Mouse (Mus musculus) frontal cortex, adult 2 months (tissue): ENCODE measurements at regions not wholly inside any gene's neighbourhood (a gene's known extent, or its start where the extent isn't known, plus 50 kb on each side); places are given as distances from the start of the nearest gene placed in this dataset.

Experiments used
- DNase-seq, 2 experiments: peaks; one replicate each; pipeline ENCODE4 v3.0.0; 2022; ENCODE audit warnings: low spot score in 1 of 2; ENCODE audit errors: extremely low spot score in 1 of 2

GRCm38 (mm10) chr7:124455659-124456058, 473.0 kb downstream of the Hs3st4 start:
- DNase-seq, result no peak

- no peak for DNase-seq
These were observed 504.7 kb downstream of the Hs3st4 start for GRCm38 (mm10) chr7:124487326-124487725.

GRCm38 (mm10) chr7:124491109-124491793, 508.6 kb downstream of the Hs3st4 start:
- no peak for DNase-seq

DNA sequence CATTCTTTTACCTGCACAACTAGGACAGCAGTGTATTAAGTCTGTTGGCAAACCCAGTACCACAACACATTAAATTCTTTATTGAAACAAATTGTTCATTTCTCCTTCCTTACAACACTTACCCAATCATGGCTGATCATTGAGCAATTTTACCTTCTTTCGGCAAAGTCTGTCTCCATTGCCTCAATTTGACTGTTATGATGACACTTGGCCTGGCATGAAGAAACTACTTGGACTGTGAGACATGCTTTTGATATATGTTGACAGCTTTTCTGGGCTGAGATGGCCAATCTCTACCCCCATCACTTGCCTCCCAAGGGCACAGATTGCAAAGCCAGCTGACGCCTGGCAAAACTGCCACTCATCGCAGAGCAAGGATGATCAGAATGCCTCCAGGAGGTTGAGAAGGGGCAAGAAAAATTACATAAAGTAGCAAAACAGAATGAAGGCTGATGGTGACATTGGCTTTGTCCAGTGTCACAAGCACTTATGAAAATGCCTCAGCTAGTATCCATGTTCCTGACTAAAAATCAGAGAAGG, 509.3 kb downstream of the Hs3st4 start:
- no peak for DNase-seq

GRCm38 (mm10) chr7:124500636-124501035, 518.0 kb downstream of the Hs3st4 start:
- no peak for DNase-seq

GRCm38 (mm10) chr7:124502760-124503159, 520.1 kb downstream of the Hs3st4 start:
- DNase-seq, result no peak

DNA sequence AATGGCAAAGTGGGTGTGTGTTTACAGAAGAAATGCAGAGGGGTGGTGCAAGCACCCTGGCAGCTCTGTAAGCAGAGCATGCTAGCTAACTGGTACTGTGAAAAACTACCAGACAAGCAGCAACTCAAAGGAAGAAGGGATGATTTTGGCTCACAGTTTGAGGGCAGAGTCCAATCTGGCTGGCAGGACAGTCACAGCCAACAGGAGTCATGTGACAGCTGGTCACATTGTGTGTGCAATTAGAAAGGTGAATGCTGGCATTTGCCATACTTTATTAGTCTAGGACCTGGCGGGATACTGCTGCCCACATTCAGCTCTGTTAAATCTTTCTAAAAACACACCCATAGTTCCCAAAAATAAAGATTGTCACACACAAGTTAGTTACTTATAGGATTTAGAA, 566.4 kb downstream of the Hs3st4 start:
- DNase-seq, result no peak

DNA sequence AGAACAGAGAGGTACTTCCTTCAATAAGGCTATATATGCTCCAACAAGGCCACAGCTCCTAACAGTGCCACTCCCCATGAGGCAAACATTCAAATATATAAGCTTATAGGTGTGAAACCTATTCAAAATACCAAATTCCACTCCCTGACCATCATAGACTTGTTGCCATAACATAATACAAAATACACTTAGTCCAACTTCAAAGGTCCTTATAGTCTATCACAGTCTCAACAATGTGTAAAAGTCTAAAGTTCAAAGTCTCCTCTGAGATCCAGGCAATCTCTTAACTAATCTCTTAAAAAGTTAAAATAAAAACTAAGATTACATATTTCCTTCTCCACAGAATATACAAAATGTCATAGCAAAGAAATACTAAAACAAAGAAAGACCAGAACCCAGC, 574.5 kb downstream of the Hs3st4 start:
- no peak for DNase-seq

- DNase-seq, result no peak
These were observed 588.1 kb downstream of the Hs3st4 start for GRCm38 (mm10) chr7:124570804-124571203.

DNA sequence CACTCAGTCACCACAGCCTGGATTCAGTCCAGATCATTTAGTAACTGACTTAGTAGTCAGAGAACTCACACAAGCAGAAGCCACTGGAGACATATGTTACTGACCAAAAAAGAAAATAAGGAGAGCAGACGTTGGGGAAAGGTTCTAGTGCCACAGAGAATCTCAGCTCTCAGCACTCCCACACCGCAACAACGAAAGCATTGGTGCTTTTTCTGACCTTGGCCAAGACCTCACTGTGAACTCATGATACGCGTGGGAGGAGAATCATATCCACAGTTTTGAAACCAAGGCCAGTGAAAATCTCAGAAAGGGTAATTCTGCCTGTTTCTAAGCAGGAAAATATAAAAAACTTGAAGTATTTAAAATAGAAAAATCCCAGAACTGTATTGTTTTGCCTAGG, 591.0 kb downstream of the Hs3st4 start:
- no peak for DNase-seq

GRCm38 (mm10) chr7:124581342-124581741, 598.7 kb downstream of the Hs3st4 start:
- no peak for DNase-seq

GRCm38 (mm10) chr7:124585296-124585695, 602.6 kb downstream of the Hs3st4 start:
- DNase-seq, result no peak

GRCm38 (mm10) chr7:124591369-124591768, 608.7 kb downstream of the Hs3st4 start:
- DNase-seq, result no peak

- no peak for DNase-seq
These were observed 610.8 kb downstream of the Hs3st4 start for GRCm38 (mm10) chr7:124593462-124593861.

DNA sequence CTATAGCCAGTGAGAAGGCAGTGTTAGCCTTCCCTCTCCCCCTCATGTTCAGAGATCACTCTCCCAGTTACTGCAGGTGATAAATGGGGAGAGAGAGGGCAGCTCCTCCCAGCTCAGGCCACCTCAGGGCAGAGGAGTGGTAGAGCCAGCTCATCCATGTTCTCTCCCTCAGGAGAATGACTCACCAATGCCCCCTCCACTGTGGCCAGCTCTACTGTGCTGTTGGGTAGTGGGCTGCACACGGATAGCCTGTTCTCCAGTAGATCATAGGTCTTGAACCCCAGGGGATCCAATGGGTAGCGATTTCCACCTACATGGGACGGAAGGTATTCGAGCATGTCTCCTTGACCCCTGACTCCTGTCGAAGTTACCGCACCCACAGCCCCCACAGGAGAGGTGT, 618.1 kb downstream of the Hs3st4 start:
- no peak for DNase-seq

GRCm38 (mm10) chr7:124604581-124604980, 621.9 kb downstream of the Hs3st4 start:
- DNase-seq, result no peak

GRCm38 (mm10) chr7:124605978-124606377, 623.3 kb downstream of the Hs3st4 start:
- DNase-seq, result no peak

- DNase-seq, result no peak
These were observed 624.4 kb downstream of the Hs3st4 start for GRCm38 (mm10) chr7:124607061-124607460.

DNA sequence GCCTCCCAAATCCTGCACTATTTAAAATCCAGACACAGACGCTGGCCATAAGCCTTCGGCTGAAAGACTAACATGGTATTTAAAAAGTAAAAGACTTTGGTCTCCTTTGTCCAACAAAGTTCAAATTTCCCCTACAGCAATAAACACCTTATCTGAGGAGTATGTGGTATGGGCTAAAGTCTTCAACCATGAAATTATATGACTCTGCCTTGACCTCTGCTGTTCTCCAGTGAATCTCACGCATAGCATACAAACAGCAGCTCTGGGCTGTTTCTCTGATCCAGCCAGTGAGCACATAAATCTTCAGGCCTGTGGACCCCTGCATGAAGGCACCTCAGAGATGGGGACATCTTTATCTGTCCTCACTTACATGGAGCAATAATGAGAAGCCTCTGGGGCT, 627.8 kb downstream of the Hs3st4 start:
- DNase-seq, result no peak

DNA sequence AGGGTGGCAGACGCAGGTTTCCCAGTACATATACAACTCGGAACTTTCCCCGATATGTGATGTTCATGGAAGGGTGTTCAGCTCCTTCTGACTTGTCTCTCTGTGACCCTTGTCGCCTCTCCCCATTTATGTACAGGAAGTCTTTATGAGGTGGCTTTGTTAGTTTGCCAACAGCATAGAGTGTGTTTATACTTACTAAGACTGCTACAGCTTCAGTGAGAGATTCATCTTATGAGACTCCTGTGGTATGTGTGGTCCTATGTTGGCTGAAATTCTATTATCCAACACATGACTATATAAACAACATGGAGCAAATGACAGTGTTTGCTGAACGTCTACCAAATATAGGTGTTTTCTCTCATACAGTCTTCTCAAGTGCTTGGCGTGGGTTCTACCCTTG, 664.5 kb downstream of the Hs3st4 start:
- DNase-seq, result no peak

GRCm38 (mm10) chr7:124667180-124667968, 684.7 kb downstream of the Hs3st4 start:
- DNase-seq, result no peak

GRCm38 (mm10) chr7:124668058-124668457, 685.4 kb downstream of the Hs3st4 start:
- no peak for DNase-seq
